Mouse (Mus musculus) G1E (cell line): ENCODE data around the gene Cacna1c. TPM values are rescaled to one million over a fixed set of nuclear protein-coding genes. Genes with fewer than 3 reads are reported as not detected.

Source experiments
- ATAC-seq: 2 replicates; pipeline ENCODE4 v1.8.0; 2016; ENCODE audit warnings: mild to moderate bottlenecking; ENCODE audit not compliant: insufficient number of reproducible peaks, poor library complexity, low FRiP score, severe bottlenecking; ENCODE audit errors: extremely low read depth
- DNase-seq: peaks from one replicate; pipeline ENCODE4 v3.0.0; 2012; ENCODE audit warnings: low spot score
- H3K27me3 ChIP-seq: 2 replicates; pipeline ENCODE4 v1.6.1; 2012; ENCODE audit warnings: mild to moderate bottlenecking, low read length, inconsistent platforms; ENCODE audit not compliant: insufficient read depth
- H3K36me3 ChIP-seq: replicated peaks from 2 replicates; pipeline ENCODE3; 2012; ENCODE audit warnings: mild to moderate bottlenecking, inconsistent platforms
- H3K4me1 ChIP-seq: 2 replicates; pipeline ENCODE4 v1.6.1; 2012; ENCODE audit warnings: low read depth, low read length, inconsistent platforms, mixed read lengths; ENCODE audit not compliant: insufficient read depth
- H3K4me3 ChIP-seq: 2 replicates; pipeline ENCODE4 v1.5.1; 2012; ENCODE audit warnings: low read depth, mild to moderate bottlenecking, inconsistent platforms, low read length, moderate library complexity, mixed read lengths
- H3K9me3 ChIP-seq: replicated peaks from 2 replicates; pipeline ENCODE4 v1.6.1; 2012; ENCODE audit warnings: inconsistent platforms
- CTCF ChIP-seq: IDR thresholded peaks from 2 replicates; pipeline ENCODE4 v1.5.1; 2012; ENCODE audit warnings: low read depth, low read length, inconsistent platforms, mixed read lengths
- GATA1 ChIP-seq: IDR thresholded peaks from 2 replicates; pipeline ENCODE4 v1.6.1; 2012; ENCODE audit warnings: borderline replicate concordance, low read length, inconsistent platforms, mixed read lengths
- GATA2 ChIP-seq: IDR thresholded peaks from 2 replicates; pipeline ENCODE4 v1.6.1; 2012; ENCODE audit warnings: low read depth, low read length, inconsistent platforms, borderline replicate concordance
- POLR2AphosphoS5 ChIP-seq: IDR thresholded peaks from 2 replicates; pipeline ENCODE4 v1.6.1; 2012; ENCODE audit warnings: low read depth, low read length, inconsistent platforms; ENCODE audit not compliant: insufficient replicate concordance
- TAL1 ChIP-seq: conservative IDR thresholded peaks from 2 replicates; pipeline ENCODE4 v1.6.1; 2012; ENCODE audit warnings: low read depth, low read length, inconsistent platforms, mixed read lengths
- polyA plus RNA-seq: library from polyadenylated mRNA; stranded (reverse); fragments of >175 nt; gene quantifications from 2 replicates; pipeline ENCODE4 v1.2.3, GENCODE M21; 2012
- total RNA-seq, 2 experiments: library from RNA; stranded (forward) in 1 of 2; stranded (reverse) in 1 of 2; fragments of 200-1000 nt in 1 of 2; fragments of >200 nt in 1 of 2; fragmentation: Nextera tagmentation in 1 of 2; gene quantifications; 2 replicates each; pipeline ENCODE4 v1.2.3; 2014 to 2017

Gene Cacna1c
- total and polyA plus RNA-seq, 3 experiments: 0.11 TPM; not detected in 2

- no peak for ATAC-seq
- Histone ChIP-seq H3K36me3 (no peaks in the 10 kb centered on the region), H3K9me3 (peaks cover 76% of the 10 kb centered on the region), H3K27me3 (no peaks in the 10 kb centered on the region), H3K4me3 (no peak overlapping the region), H3K4me1 (no peaks in the 10 kb centered on the region)
- no peak for TF ChIP-seq GATA2
- TF ChIP-seq CTCF: no peak
- TF ChIP-seq POLR2AphosphoS5: no peak
- no peak for TF ChIP-seq GATA1
- TF ChIP-seq TAL1: no peak
- DNase-seq: no peak
These were observed 289.3 kb downstream of the Cacna1c start for GRCm38 (mm10) chr6:118906878-118907277.

DNA sequence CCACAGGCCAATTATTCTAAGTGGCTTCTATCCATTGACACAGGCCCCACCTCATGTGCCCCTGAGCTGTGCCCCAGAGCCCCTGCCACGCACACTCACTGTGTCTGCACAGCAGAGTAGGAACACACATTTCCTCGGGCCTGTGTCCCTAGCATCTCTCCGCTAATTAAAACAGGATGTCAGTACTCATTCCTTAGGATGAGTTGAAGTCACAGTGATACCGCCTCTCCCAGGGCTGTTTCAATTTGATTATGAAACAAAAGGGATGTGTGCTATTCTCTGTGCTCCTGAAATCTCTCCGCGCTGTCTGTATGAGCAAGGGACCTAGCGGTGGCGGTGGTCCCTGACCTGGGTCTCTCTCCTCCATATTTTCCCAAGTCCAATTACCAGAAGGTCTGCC lies 296.5 kb downstream of the Cacna1c start:
- ATAC-seq: no peak
- no peak for TF ChIP-seq GATA1
- no peak for TF ChIP-seq GATA2
- TF ChIP-seq CTCF: no peak
- TF ChIP-seq POLR2AphosphoS5: no peak
- TF ChIP-seq TAL1: no peak
- peaks cover 65% of the 10 kb centered on the region for H3K9me3 ChIP-seq
- no peaks in the 10 kb centered on the region for H3K36me3 ChIP-seq
- H3K27me3 ChIP-seq: no peaks in the 10 kb centered on the region
- no peak overlapping the region for H3K4me3 ChIP-seq
- no peaks in the 10 kb centered on the region for H3K4me1 ChIP-seq
- DNase-seq: no peak

DNA sequence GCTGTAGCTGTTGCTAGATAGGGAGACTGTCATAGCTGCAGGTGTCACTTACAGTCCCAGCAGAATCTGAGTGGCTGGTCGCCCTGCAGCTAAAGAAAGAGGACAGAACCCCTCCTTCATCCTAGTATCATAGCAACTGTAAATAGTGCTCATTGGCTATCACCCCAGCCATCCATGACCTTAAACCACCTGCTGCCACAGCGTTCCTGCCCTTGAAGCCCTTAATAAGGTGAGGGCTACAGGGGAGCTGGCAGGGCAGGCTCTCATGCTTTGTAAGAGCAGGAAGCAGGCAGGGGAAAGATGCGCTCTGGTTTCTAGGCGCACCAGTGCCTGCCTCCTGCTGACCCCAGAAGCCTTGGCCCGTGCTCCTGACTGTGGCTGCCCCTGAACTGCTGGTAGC lies 299.1 kb downstream of the Cacna1c start:
- ATAC-seq: no peak
- Histone ChIP-seq H3K27me3 (no peaks in the 10 kb centered on the region), H3K4me3 (no peak overlapping the region), H3K9me3 (peaks cover 72% of the 10 kb centered on the region), H3K4me1 (no peaks in the 10 kb centered on the region), H3K36me3 (no peaks in the 10 kb centered on the region)
- TF ChIP-seq POLR2AphosphoS5 (no peak), GATA2 (no peak), CTCF (no peak), GATA1 (no peak), TAL1 (no peak)
- no peak for DNase-seq

DNA sequence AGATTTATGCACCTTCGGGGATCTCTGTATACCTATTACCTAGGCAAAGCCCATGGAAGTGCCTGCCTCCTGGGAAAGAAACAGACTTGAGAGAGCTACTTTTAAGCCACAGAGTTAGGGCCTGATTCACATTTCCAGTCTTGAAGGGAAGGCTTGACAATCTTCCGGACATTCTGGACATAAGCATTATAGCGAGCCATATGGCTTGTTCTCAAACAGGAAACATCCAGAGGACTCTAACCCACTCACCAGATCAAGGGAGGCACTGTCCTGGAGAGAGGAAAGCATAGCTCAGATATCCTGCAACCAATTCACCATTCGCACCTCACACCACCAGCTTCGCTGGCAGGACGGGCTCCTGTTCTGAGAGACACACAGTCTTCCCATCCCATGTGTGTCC lies 302.2 kb downstream of the Cacna1c start:
- H3K9me3 ChIP-seq: peaks cover 72% of the 10 kb centered on the region
- DNase-seq: no peak
- no peak overlapping the region for H3K4me3 ChIP-seq
- TF ChIP-seq CTCF (no peak), GATA2 (no peak), TAL1 (no peak), POLR2AphosphoS5 (no peak), GATA1 (no peak)
- no peaks in the 10 kb centered on the region for H3K36me3 ChIP-seq
- no peaks in the 10 kb centered on the region for H3K4me1 ChIP-seq
- ATAC-seq: no peak
- no peaks in the 10 kb centered on the region for H3K27me3 ChIP-seq

- Histone ChIP-seq H3K4me1 (no peaks in the 10 kb centered on the region), H3K27me3 (no peaks in the 10 kb centered on the region), H3K9me3 (peaks cover 57% of the 10 kb centered on the region), H3K4me3 (no peak overlapping the region), H3K36me3 (no peaks in the 10 kb centered on the region)
- ATAC-seq (no peak), DNase-seq (no peak)
- no peak for TF ChIP-seq CTCF
These were observed 306.8 kb downstream of the Cacna1c start for GRCm38 (mm10) chr6:118889441-118889840.

GRCm38 (mm10) chr6:118887032-118887431 lies 309.2 kb downstream of the Cacna1c start:
- ATAC-seq (no peak), DNase-seq (no peak)
- Histone ChIP-seq H3K27me3 (no peaks in the 10 kb centered on the region), H3K36me3 (no peaks in the 10 kb centered on the region), H3K4me3 (no peak overlapping the region), H3K4me1 (no peaks in the 10 kb centered on the region), H3K9me3 (peaks cover 52% of the 10 kb centered on the region)
- TF ChIP-seq POLR2AphosphoS5: no peak
- no peak for TF ChIP-seq GATA2
- no peak for TF ChIP-seq GATA1
- no peak for TF ChIP-seq TAL1
- no peak for TF ChIP-seq CTCF

DNA sequence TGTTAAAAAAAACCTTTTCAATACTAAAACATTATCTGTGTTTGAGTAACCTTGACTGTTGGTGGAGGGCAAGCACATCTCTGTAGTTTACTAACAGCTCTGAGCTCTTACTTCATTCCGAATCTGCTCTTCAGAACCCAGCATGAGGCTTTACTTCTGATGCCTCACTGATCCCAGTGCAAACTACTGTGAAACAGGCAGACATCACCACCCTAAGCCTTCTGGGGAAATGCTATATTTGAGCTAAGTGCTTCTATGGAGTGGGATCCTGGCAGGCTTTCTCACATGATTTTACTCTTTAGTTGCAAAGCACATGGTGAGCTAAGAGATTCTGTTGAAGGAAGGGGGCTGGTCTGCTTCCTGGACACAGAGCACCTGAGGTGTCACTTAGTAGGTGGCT lies 311.3 kb downstream of the Cacna1c start:
- peaks cover 46% of the 10 kb centered on the region for H3K9me3 ChIP-seq
- no peaks in the 10 kb centered on the region for H3K4me1 ChIP-seq
- H3K36me3 ChIP-seq: no peaks in the 10 kb centered on the region
- ATAC-seq (no peak), DNase-seq (no peak)
- no peaks in the 10 kb centered on the region for H3K27me3 ChIP-seq
- no peak overlapping the region for H3K4me3 ChIP-seq
- TF ChIP-seq GATA1 (no peak), GATA2 (no peak), CTCF (no peak), POLR2AphosphoS5 (no peak), TAL1 (no peak)
